Mouse (Mus musculus) cerebellum, adult 2 months (tissue): ENCODE results near the gene Ndufb10. TPM values are rescaled to one million over a fixed set of nuclear protein-coding genes. Genes with fewer than 3 reads are reported as not detected.
"Not testable (repeated sequence)": the region's sequence is repeated elsewhere in the genome, so short reads cannot be mapped to it uniquely, and the experiment has no call there.

Experiments
- DNase-seq, 2 experiments: peaks; one replicate each; pipeline ENCODE4 v3.0.0; 2021
- H3K27ac ChIP-seq: fragments of 200-500 bp; 2 replicates; pipeline ENCODE4 v1.5.1; 2012; ENCODE audit warnings: low read length, control low read depth, inconsistent platforms; ENCODE audit not compliant: insufficient read depth
- H3K27me3 ChIP-seq: fragments of 200-500 bp; 2 replicates; pipeline ENCODE4 v1.6.1; 2012; ENCODE audit warnings: inconsistent platforms, mild to moderate bottlenecking, low read length, moderate library complexity; ENCODE audit not compliant: control insufficient read depth, insufficient read depth
- H3K4me1 ChIP-seq: fragments of 200-500 bp; 2 replicates; pipeline ENCODE4 v1.6.1; 2011; ENCODE audit warnings: low read length; ENCODE audit not compliant: control insufficient read depth, insufficient read depth
- H3K4me3 ChIP-seq: fragments of 200-500 bp; replicated peaks from 2 replicates; pipeline ENCODE3; 2011; ENCODE audit warnings: mild to moderate bottlenecking, low read depth, low read length, control low read depth; ENCODE audit not compliant: insufficient read depth
- CTCF ChIP-seq: fragments of 200-500 bp; IDR thresholded peaks from 2 replicates; pipeline ENCODE4 v1.5.1; 2011; ENCODE audit warnings: low read depth, mild to moderate bottlenecking, control low read depth, low read length, moderate library complexity, borderline replicate concordance; ENCODE audit not compliant: insufficient read depth
- POLR2A ChIP-seq: fragments of 200-500 bp; IDR thresholded peaks from 2 replicates; pipeline ENCODE4 v1.6.1; 2011; ENCODE audit warnings: low read length, control low read depth, borderline replicate concordance; ENCODE audit not compliant: insufficient read depth
- WGBS: fragments of 180-500 bp; shearing (Covaris S2); methylation state at CpG from one replicate; pipeline ENCODE4 v1.1.7; 2018; 5-methylcytosine and 5-hydroxymethylcytosine counted together
- polyA plus RNA-seq: library from polyadenylated mRNA; depleted of rRNA; stranded (reverse); fragments of >200 nt; gene quantifications from 2 replicates; pipeline ENCODE4 v1.2.3, GENCODE M21; 2012

Ndufb10 gene
- polyA plus RNA-seq, 1 experiment: 613 TPM

DNA sequence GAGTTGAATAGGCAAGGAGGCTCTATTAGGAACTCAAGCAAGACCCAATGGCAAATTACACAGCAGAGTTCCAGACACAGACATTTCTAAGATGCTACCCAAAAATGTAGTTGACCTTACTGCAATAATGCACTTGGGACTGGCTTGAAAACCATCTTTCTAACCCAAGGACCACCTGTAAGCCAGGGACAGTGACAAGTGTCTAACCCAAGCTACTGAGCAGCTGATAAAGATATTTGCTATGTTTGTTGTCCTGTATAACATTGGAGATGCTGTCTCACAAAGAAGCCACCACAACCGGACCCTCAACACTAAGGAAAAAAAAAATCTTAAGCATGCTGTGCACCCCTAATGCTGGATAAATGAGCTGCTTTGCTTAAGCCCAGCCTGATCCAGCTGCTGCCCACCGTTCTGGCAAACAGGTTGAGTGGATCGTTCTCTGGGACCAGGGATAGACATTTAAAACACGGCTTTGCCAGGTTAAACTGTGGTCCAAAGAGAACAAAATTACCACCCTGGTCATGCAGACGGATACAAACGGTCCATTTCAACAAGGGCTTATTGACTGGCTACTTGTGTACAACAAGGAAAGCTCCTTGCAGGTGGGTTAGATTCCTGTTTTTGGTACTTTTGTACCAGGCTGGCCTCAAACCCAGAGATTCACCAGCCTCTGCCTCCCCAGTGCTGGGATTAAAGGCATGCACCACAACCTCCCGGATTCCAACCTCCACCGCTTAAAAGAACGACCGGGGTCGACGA, 977 bp downstream of the Ndufb10 start:
- WGBS: 2% methylated on average over 12 of the region's 12 CpGs
- no peak for DNase-seq
- Histone ChIP-seq H3K27me3 (no peaks in the 10 kb centered on the region), H3K4me3 (peak overlapping the region; percentile 91), H3K4me1 (peaks cover 4% of the 10 kb centered on the region), H3K27ac (peak overlapping the region; percentile 78; the same call in 1 of the 2 replicates)
- TF ChIP-seq CTCF: no peak
- TF ChIP-seq POLR2A: no peak

DNA sequence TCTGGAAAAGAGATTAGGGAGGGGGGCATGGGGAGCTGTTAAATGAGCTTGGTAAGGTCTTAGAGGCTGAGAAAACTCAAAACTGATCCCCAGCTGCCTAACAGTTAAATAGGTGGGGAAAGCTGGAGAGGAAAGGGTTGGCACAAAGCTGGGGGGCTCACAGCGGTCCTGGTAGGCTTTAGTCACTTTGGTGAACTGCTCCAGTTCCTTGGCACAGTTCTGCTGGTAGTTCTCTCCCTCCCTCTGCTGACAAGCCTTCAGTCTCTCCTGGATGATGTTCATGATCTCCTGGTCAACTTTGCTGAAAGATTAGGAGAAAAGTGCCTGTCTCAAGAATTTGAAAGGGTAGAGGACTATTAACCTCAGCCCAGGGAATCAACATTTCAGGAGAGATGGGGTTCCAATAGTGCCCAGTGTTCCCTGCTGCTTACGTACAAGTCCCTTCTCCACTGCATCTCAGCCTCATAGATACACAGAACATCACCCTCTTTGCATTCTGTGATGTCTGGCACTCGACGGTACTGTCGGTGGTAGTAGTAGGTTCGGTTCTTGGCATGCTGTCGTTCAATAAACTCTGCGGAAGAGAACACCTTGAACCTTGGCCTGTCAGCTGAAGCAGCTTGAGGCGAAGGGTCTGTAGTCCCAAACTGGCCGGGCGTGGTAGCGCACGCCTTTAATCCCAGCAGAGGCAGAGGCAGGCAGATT, 1.9 kb downstream of the Ndufb10 start:
- H3K4me3 ChIP-seq: no peak overlapping the region
- 30% methylated on average over 13 of the region's 13 CpGs for WGBS
- no peaks in the 10 kb centered on the region for H3K27me3 ChIP-seq
- H3K4me1 ChIP-seq: peaks cover 4% of the 10 kb centered on the region
- H3K27ac ChIP-seq: no peak overlapping the region
- TF ChIP-seq POLR2A (0 out of 2 replicates have a peak, but pooled peaks have one; percentile 14), CTCF (no peak)
- no peak for DNase-seq

DNA sequence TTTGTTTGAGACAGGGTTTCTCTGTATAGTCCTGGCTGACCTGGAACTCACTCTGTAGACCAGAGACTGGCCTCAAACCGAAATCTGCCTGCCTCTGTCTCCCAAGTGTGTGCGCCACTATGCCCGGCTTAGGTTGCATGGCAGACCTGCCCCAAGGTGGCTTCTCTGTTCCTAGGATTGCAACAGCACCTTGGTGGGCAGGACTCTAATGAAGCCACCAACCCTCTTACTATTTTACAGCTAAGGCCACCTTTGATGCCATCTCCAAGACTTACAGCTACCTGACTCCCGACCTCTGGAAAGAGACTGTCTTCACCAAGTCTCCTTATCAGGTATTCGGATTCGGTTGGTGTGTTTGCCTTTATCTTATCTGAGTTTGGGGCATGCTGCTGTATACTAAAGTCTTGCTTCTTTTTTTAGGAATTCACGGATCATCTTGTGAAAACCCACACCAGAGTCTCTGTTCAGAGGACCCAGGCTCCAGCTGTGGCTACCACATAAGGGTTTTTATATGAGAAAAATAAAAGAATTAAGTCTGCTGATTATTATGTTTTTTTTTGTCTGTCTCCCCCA, 2.8 kb downstream of the Ndufb10 start:
- not testable (repeated sequence) for H3K4me1 ChIP-seq, H3K27ac ChIP-seq, H3K4me3 ChIP-seq, DNase-seq, H3K27me3 ChIP-seq
- 60% methylated on average over 7 of the region's 7 CpGs for WGBS

GRCm38 (mm10) chr17:24720616-24721015, 3.7 kb downstream of the Ndufb10 start:
- H3K4me3 ChIP-seq: peak overlapping the region; percentile 37
- H3K4me1 ChIP-seq, DNase-seq, H3K27me3 ChIP-seq, H3K27ac ChIP-seq: not testable (repeated sequence)
- under 1% methylated on average over 11 of the region's 11 CpGs for WGBS

DNA sequence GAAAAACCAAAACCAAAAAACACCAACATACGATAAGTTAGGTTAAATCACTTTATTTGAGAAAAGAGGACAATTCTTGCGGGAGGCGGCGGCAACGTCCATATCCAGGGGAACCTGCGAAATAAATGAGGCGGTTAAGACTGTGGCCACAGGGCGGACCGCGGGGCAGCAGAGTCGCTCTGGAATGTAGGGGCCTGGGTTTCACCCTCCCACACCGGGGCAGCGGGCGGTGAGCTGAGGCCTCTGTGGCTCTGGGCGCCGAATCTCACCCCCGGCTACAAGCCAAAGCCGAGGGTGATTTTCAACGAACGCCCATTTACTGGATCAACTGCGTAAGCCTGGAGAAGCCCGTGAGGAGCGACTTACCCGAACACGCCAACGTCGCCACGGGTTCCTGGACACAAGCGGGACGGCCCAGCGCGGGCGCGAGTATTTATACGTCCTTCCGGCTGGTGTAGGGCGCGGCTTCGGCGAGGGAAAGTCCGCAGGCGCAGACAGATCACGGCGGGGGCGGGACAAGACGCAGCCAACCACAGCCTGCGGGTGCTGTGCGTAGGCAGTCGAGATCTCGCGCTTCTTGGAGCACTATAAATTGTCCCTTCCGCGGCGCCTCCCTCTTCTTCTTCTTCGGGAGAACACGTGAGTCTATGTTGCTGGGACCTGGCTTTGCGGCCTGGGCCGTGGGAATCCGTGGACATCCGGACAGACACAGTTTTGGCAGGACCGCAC, 4.6 kb downstream of the Ndufb10 start:
- peak overlapping the region; percentile 88 for H3K4me3 ChIP-seq
- WGBS: under 1% methylated on average over 61 of the region's 61 CpGs
- H3K27me3 ChIP-seq: no peaks in the 10 kb centered on the region
- TF ChIP-seq POLR2A: peak; percentile 96
- no peak for TF ChIP-seq CTCF
- peaks cover 4% of the 10 kb centered on the region for H3K4me1 ChIP-seq
- peak; percentile 97 to 99 for DNase-seq
- peak overlapping the region; percentile 52 for H3K27ac ChIP-seq

GRCm38 (mm10) chr17:24718938-24719337, 5.3 kb downstream of the Ndufb10 start:
- H3K27ac ChIP-seq, DNase-seq, H3K4me1 ChIP-seq, H3K27me3 ChIP-seq: not testable (repeated sequence)
- WGBS: 70% methylated on average over 5 of the region's 5 CpGs
- H3K4me3 ChIP-seq: peak overlapping the region; percentile 66

DNA sequence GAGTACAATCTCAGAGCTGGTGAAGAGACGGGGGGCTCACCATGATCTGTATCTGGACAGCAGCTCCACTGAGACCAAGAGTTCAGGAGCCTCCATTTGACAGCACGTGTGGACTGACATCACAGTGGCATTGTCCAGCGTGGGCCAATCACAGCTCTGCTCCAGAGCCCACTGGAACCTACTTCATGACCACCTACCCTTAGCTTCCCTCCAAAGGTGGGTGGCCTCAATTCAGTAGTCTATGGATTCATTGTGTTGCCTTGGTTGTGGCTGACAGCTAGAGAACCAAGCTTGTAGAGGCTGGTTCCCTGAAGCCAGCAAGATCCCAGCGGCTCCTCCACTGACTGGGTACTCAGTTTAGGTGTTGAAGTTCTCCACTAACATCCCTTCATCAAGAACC, 6.3 kb downstream of the Ndufb10 start, which contains the start of the genes Rnf151 and Rps2:
Gene Rnf151, minus strand, starts transcription at position 121 of the 400 bp plus-strand sequence.
Gene Rps2, plus strand, starts transcription at position 174 of the 400 bp plus-strand sequence.
- no peak within 1 kb of the TSS for H3K4me3 ChIP-seq
- 79% methylated on average over 4 of the region's 4 CpGs for WGBS
- no peak within 1 kb of the TSS for H3K27ac ChIP-seq
- no peak for DNase-seq
- TF ChIP-seq CTCF (no peak), POLR2A (no peak)
- no peaks in the 10 kb centered on the region for H3K27me3 ChIP-seq
- H3K4me1 ChIP-seq: peaks cover 4% of the 10 kb centered on the region

- WGBS: 93% methylated on average over 15 of the region's 15 CpGs
- Histone ChIP-seq H3K27ac (no peak overlapping the region), H3K27me3 (no peaks in the 10 kb centered on the region), H3K4me1 (no peaks in the 10 kb centered on the region), H3K4me3 (no peak overlapping the region)
- no peak for DNase-seq
- TF ChIP-seq CTCF (no peak), POLR2A (no peak)
These were observed 8.1 kb downstream of the Ndufb10 start for GRCm38 (mm10) chr17:24716166-24716682.
